Mouse (Mus musculus): ENCODE measurements around the gene Tln1.
A peak's percentile ranks its signal among the peaks of the same experiment; 100 is the strongest.
"Not testable (repeated sequence)": the region's sequence is repeated elsewhere in the genome, so short reads cannot be mapped to it uniquely, and the experiment has no call there.

Gene Tln1

DNA sequence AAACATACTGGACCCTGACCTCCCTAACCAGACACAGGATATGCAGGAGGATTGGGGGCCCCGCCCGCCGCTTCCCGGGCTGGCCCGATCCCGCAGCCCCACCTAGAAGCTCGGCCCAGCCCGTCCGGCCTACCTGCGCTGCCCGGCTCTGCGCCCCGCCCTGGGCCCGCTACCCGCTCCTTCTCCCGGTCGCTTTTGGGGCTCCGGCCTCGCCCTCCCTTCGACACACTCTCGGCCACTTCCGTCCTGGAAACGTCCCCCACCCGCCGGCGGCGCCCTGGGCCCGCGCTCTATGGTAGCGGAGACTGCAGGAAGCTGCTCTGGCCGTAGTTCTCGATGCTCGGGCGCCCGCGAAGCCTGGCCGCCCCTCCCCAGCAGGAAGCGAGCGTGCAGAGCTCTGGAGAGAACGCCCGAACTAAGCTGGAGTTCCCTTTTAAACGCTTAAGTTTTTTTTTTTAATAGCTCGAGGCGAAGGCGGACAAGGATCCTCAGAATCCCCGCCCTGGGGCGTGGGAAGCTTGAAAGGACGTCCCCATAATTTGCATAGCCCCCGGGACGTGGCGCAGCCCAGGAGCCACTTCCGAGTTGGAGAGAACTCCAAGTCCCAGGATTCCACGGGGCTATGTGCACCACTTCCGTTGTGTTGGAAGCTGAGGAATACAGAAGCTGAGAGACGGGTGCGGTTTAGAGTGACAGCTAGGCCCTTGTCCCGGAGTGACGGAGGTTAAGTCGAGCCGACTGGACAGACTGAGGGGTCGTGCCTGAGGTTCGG, at the start of gene Tln1, which contains the start of gene Creb3:
Gene Tln1, minus strand, starts transcription at position 695 of the 772 bp plus-strand sequence.
Gene Creb3, plus strand, starts transcription at position 336 of the 772 bp plus-strand sequence.
- Histone ChIP-seq H3K27me3 (ENCODE audit: insufficient read depth, low read length) (no peaks in the 10 kb centered on the region), H3K4me1 (replicated peaks; ENCODE audit: low read depth, low read length) (peaks cover 62% of the 10 kb centered on the region), H3K4me3 (replicated peaks; ENCODE audit: low read length) (peak within 1 kb of the TSS; percentile 94), H3K9me3 (ENCODE audit: low read length) (no peaks in the 10 kb centered on the region), H3K36me3 (ENCODE audit: insufficient read depth, low read length) (peaks cover 47% of the 10 kb centered on the region)
- TF ChIP-seq POU5F1 (IDR thresholded peaks at IDR 0.05; ENCODE audit: borderline replicate concordance, low read length) (no peak), NANOG (IDR thresholded peaks at IDR 0.05; ENCODE audit: borderline replicate concordance, low read length) (no peak), CTCF (conservative IDR thresholded peaks at IDR 0.05; ENCODE audit: low read length) (no peak)

- no peaks in the 10 kb centered on the region for H3K36me3 ChIP-seq (ENCODE audit: insufficient read depth, low read length)
- TF ChIP-seq POU5F1 (IDR thresholded peaks at IDR 0.05; ENCODE audit: borderline replicate concordance, low read length): no peak
- no peak for TF ChIP-seq CTCF (conservative IDR thresholded peaks at IDR 0.05; ENCODE audit: low read length)
- no peak for TF ChIP-seq NANOG (IDR thresholded peaks at IDR 0.05; ENCODE audit: borderline replicate concordance, low read length)
- H3K9me3 ChIP-seq (ENCODE audit: low read length): no peaks in the 10 kb centered on the region
- H3K4me1 ChIP-seq (replicated peaks; ENCODE audit: low read depth, low read length): no peaks in the 10 kb centered on the region
- H3K27me3 ChIP-seq (ENCODE audit: insufficient read depth, low read length): no peaks in the 10 kb centered on the region
- H3K4me3 ChIP-seq (replicated peaks; ENCODE audit: low read length): no peak overlapping the region
These were observed 42.5 kb upstream of the Tln1 start for GRCm38 (mm10) chr4:43604751-43605685.

GRCm38 (mm10) chr4:43604099-43604498, 41.6 kb upstream of the Tln1 start:
- no peak overlapping the region for H3K4me3 ChIP-seq (replicated peaks; ENCODE audit: low read length)
- H3K36me3 ChIP-seq (ENCODE audit: insufficient read depth, low read length): no peaks in the 10 kb centered on the region
- peaks cover under 1% of the 10 kb centered on the region; the same call in 1 of the 2 replicates for H3K9me3 ChIP-seq (ENCODE audit: low read length)
- TF ChIP-seq POU5F1 (IDR thresholded peaks at IDR 0.05; ENCODE audit: borderline replicate concordance, low read length) (no peak), CTCF (conservative IDR thresholded peaks at IDR 0.05; ENCODE audit: low read length) (no peak), NANOG (IDR thresholded peaks at IDR 0.05; ENCODE audit: borderline replicate concordance, low read length) (no peak)
- H3K4me1 ChIP-seq (replicated peaks; ENCODE audit: low read depth, low read length): no peaks in the 10 kb centered on the region
- no peaks in the 10 kb centered on the region for H3K27me3 ChIP-seq (ENCODE audit: insufficient read depth, low read length)

DNA sequence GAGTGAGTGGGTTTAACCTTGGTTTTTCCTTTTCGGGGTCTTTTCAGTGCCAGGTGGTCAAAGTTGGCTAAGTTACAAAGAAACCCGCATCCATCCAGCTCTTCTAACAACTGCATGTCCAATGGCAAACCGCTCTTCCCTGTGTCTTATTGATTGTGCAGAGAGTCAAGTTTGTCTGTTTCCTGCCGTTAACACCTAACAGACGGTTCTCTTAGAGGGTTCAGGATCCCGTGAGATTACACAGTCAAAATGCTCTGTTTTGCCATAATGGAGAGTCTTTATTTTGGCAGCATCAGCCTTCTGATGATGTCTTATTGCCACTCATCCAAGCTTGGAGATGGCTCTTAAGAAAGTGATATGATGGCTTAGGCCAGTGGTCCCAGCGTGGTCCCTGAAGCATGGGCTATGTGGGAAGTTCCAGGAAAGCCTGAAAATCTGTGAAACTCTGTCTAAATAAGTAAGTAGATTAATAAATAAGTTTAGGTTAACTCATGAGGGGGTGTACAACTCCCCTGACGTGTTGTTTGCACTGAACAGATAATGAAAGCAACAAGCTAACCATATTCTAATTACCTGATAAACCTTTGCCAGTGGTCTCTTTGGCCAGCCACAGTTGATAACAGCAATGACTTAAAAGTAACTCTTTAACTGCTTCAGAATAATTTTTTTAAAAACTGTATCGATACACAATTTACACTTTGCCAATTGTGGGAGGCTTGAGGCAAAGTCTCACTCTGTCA, 37.9 kb upstream of the Tln1 start:
- Histone ChIP-seq H3K4me3 (replicated peaks; ENCODE audit: low read length) (no peak overlapping the region), H3K27me3 (ENCODE audit: insufficient read depth, low read length) (no peaks in the 10 kb centered on the region), H3K4me1 (replicated peaks; ENCODE audit: low read depth, low read length) (no peaks in the 10 kb centered on the region), H3K9me3 (ENCODE audit: low read length) (peaks cover 4% of the 10 kb centered on the region; the same call in 1 of the 2 replicates), H3K36me3 (ENCODE audit: insufficient read depth, low read length) (no peaks in the 10 kb centered on the region)
- TF ChIP-seq NANOG (IDR thresholded peaks at IDR 0.05; ENCODE audit: borderline replicate concordance, low read length): no peak
- no peak for TF ChIP-seq CTCF (conservative IDR thresholded peaks at IDR 0.05; ENCODE audit: low read length)
- no peak for TF ChIP-seq POU5F1 (IDR thresholded peaks at IDR 0.05; ENCODE audit: borderline replicate concordance, low read length)

GRCm38 (mm10) chr4:43598650-43599380, 36.3 kb upstream of the Tln1 start:
- TF ChIP-seq NANOG (IDR thresholded peaks at IDR 0.05; ENCODE audit: borderline replicate concordance, low read length) (no peak), CTCF (conservative IDR thresholded peaks at IDR 0.05; ENCODE audit: low read length) (no peak), POU5F1 (IDR thresholded peaks at IDR 0.05; ENCODE audit: borderline replicate concordance, low read length) (no peak)
- no peaks in the 10 kb centered on the region for H3K4me1 ChIP-seq (replicated peaks; ENCODE audit: low read depth, low read length)
- peaks cover 4% of the 10 kb centered on the region; the same call in 1 of the 2 replicates for H3K9me3 ChIP-seq (ENCODE audit: low read length)
- no peak overlapping the region for H3K4me3 ChIP-seq (replicated peaks; ENCODE audit: low read length)
- H3K36me3 ChIP-seq (ENCODE audit: insufficient read depth, low read length): no peaks in the 10 kb centered on the region
- no peaks in the 10 kb centered on the region for H3K27me3 ChIP-seq (ENCODE audit: insufficient read depth, low read length)

DNA sequence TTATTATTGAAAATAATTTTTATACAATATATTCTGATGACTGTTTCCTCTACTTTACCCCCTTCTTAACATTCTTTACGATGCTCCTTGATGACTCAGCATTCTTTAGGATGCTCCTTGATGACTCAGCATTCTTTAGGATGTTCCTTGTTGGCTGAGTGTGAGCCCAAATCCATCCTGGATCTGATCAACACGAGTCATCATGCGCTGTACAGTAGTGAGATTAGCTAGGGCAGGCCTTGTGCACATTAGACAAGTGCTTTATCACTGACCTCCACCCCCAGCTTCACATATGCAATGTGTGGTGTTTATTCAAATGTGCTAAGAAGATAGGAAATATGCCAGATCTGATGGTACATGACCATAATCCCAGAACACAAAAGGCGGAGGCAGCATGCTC, 35.7 kb upstream of the Tln1 start:
- peaks cover 4% of the 10 kb centered on the region; the same call in 1 of the 2 replicates for H3K9me3 ChIP-seq (ENCODE audit: low read length)
- H3K4me3 ChIP-seq (replicated peaks; ENCODE audit: low read length): no peak overlapping the region
- TF ChIP-seq CTCF (conservative IDR thresholded peaks at IDR 0.05; ENCODE audit: low read length) (no peak), POU5F1 (IDR thresholded peaks at IDR 0.05; ENCODE audit: borderline replicate concordance, low read length) (no peak), NANOG (IDR thresholded peaks at IDR 0.05; ENCODE audit: borderline replicate concordance, low read length) (no peak)
- H3K36me3 ChIP-seq (ENCODE audit: insufficient read depth, low read length): no peaks in the 10 kb centered on the region
- H3K4me1 ChIP-seq (replicated peaks; ENCODE audit: low read depth, low read length): no peaks in the 10 kb centered on the region
- no peaks in the 10 kb centered on the region for H3K27me3 ChIP-seq (ENCODE audit: insufficient read depth, low read length)

DNA sequence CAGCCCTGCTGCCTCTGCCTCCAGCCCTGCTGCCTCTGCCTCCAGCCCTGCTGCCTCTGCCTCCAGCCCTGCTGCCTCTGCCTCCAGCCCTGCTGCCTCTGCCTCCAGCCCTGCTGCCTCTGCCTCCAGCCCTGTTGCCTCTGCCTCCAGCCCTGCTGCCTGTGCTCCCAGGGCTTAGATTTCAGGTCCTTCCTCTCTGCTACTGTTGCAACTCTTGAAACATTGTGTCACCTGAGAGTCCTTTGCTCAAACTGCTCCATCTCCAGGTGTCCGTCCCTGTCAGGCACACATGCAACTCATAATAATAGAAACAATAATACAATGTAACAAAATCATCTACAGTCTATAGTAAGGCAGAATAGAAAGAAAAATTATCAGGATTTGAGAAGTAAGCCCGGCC, 34.1 kb upstream of the Tln1 start:
- not testable (repeated sequence) for H3K9me3 ChIP-seq (ENCODE audit: low read length); H3K4me1 ChIP-seq (replicated peaks; ENCODE audit: low read depth, low read length); H3K27me3 ChIP-seq (ENCODE audit: insufficient read depth, low read length); H3K4me3 ChIP-seq (replicated peaks; ENCODE audit: low read length); H3K36me3 ChIP-seq (ENCODE audit: insufficient read depth, low read length)
